Mouse (Mus musculus): ENCODE results near the gene Myo19.

Gene Myo19

DNA sequence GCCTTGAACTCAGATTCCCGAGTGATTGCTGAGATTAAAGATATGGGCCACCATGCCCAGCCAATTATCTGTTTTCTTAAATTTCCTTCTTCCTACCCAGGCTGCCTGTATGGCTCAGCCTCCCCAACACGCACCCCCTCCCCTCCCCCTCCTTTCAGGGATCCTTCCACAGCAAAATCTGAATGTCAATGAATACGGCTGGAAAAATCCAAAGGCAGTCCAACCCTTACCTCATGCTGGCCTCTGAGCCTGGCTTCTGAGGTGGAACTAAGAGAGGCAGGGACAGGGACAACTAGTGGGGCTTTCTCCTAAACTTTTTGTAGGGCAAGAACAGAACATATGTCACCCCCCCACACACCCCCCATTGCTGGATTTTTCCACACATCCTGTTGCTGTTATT is 68.2 kb downstream of the Myo19 start:
- no peak for DNase-seq

DNA sequence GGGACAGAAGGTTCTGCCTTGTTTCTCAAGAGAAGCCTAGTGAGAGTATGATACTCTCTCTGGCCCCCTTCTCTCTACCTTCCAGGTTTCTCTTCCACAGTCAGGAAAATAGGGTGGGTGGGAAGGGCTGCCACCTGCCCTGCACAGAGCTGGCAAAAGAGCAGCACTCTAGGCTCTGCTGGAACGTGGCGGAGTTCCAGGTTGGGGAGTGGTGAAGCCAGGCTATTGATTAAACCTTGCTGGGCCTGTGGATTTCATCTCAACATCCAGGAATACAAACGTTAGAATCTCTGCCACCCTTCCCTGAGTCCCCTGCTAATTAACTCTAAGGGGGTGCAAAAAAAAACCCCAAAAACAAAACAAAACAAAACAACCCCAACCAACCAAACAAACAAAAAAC is 68.6 kb downstream of the Myo19 start:
- DNase-seq: no peak

DNA sequence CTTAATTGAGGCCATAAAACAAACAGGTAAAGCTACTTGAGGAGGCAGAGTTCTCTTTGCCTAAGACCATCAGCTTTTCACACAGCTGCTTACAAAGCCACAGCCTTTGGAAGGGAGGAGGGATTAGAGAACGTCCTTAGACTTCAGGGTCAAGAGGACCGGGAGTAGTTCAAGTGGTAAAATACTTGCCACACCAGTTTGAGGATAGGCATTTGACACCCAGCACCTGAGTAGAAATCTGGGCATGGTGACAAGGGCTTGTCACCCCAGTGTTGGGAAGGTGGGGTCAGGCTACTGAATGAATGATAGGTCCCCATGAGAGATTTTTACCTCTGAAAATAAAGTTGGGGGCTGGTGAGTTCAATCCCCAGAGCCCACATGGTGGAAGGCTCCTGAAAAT is 72.7 kb downstream of the Myo19 start:
- DNase-seq: no peak

DNA sequence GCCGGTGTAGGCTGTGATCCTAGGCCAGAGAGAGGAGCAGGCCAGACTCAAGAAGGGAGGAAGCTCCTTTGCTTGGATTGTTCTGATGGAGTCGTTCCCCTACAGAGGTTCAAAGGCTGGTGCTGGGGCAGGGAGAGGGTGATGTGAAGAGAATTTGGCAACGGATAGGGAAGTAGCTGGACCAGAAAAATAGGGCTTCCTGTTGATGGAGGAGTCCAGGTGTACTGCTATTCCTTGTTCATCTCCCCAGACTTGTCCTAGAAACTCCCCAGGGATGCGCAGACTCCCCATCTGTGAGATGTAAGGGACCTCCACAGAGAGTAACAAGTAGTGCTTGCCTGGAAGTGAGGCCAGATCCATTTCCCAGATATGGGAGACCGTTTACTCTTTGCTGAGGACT is 76.5 kb downstream of the Myo19 start:
- no peak for DNase-seq

DNA sequence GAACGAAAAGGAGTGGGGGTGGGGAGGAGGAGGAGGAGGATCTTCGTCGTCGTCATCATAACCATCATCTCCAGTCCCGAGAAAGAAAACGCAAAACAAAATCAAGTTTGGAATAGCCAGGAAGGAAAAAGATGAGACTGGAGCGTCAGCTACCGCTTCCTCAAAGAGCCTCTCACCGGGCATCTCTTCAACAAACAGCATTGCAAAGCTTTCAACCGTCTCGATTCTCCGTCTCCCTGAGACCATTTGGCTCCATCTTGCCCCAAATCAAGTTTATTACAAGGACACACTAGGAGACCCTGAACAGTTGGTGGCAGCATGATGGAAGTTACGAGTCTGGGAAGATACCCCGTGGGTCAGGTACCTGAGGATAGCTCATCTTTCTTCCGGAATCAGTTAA is 77.2 kb downstream of the Myo19 start:
- DNase-seq: no peak

DNA sequence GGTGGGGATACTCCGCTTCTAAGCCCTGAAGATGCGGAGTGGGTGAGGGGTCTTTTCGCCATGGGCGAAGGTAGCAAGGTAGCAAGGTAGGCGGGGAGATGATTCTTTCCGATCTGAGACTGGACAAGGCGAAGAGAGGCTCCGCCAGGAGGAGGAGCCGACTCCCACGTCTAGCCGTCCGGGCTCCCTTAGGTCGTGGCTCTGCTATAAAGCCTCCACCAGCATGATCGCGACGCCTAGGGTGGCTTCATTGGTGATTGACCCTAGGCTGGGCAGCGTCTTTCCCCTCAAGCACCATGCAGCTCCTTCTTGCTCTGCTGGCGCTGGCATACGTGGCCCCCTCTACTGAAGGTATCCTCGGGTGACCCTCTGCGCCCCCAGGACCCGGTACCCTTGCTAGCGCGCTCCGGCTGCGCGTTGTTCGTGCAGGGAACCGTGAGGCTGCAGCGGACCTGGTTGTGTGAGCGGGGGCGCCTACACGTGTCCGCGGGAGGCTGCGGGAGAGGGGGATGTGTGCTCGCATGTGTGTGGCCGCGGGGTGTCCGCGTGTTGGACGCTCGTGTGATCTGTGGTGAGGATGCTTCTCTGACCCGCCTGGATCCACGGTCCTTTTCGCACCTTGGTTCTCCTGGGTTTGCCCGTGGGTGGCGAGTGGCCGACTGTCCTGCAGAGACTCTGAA is 77.8 kb downstream of the Myo19 start, which contains the start of gene Car4:
Car4 (plus strand) TSS at position 196 of the 680 bp plus-strand sequence.
- DNase-seq: no peak

DNA sequence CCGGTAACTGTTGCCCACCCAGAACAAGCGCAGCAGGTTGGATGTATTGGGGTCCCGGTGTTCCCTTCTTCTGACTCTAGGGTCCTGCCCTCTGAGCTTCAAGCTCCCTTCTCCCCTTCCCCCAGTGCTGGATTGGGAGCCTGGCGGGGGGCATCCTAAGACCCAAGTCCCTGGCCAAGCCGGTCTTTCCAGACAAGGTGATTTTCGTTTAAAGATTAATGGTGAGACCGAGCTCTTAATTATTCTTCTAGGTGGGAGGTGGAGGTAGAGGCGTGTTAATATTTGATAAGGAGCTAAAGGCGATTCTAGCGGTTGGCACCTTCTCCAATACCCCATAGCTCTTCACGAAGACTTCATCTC is 78.3 kb downstream of the Myo19 start:
- no peak for DNase-seq

DNA sequence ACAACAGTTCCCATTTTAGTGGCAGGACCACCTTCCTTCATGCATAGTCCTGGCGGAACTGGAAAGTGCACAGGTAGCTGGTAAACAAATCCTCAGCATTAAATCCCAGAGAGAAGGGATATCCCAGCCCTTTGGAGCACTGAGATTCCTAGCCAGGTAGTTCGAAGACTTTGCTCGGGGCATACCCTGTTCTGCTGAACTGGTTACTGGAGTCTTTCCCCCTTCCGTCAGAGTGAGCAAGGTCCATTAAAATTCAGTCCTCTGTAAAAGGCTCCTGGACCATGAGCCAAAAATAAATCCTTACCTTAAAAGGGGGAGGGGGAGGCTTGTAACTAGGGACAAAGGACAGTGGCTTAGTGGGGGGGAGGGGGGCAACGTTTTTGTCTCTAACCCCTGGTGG is 79.2 kb downstream of the Myo19 start:
- no peak for DNase-seq

DNA sequence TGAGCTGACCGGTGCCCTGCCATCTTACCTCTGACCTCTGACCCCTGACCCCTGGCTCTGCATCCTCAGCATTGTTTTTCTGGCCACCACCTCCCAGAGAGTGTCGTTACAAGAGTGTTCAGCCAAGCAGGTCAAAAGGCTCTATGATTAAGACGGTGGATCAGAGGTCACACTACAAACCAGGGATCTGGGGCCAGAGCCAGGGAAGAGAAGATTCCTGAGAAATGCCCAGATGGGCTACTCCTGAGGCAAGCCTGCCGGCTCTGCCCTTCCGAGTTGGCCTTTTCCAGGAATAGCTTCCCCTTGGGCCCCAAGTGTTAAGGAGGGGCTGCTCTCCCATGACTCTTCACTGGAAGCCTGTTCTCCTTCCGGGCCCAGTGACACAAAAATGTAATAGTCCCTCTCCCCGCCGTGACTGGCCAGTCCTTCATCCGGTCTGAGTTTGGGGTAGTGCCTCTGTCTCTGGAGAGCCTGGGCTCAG is 79.8 kb downstream of the Myo19 start:
- no peak for DNase-seq

DNA sequence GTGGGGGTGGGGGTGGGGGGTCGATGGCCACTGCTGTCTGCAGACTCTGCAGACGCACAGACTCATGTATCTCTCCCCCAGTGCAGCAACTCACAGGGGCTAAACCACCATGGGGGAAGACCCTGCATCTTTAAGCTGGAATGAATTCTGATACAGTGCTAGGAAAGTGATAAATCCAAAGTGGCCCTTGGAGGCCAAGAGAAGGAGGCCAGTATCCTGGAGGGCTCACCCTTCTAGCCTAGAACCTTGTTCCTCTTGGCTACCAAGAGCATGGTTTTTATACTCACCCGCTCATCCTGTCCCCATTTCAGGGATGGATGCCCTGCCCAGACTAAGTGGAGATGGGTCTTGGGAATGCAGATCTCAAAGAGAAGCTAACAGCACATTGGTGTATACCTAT is 80.3 kb downstream of the Myo19 start:
- DNase-seq: no peak

DNA sequence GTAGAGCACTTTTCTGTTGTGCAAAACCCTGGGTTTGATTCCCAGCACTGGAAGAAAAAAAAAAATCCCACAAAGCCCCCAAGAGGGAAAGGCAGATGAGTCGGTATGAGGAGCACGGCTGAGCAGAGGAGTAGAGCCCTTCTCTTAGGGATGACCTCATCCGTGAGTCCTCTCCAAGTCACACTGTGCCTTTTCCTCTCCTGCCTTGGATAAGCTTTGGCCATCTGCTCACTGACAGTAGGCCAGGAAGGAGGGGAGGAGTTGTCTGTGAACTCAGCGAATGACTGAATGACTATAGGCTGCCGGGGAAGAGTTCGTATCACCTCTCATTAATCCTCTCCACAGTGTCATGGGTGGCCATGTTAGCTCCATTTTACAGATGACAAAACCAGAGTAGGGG is 80.8 kb downstream of the Myo19 start:
- no peak for DNase-seq

Data from right cerebral cortex, postnatal 4 days (tissue).